Mouse (Mus musculus): Measurements from ENCODE around the gene Tm9sf2. TPM values are rescaled to one million over a fixed set of nuclear protein-coding genes. Genes with fewer than 3 reads are reported as not detected.
A peak's percentile ranks its signal among the peaks of the same experiment; 100 is the strongest.

Gene Tm9sf2
- polyA plus RNA-seq, 1 experiment from 2014 or later = 120 TPM

- whole genome bisulfite sequencing = 89% methylated on average over 11 of the region's 11 CpGs
- Histone ChIP-seq H3K27ac (no peak overlapping the region), H3K4me3 (replicated peaks) (no peak overlapping the region), H3K4me1 (peaks cover 10% of the 10 kb centered on the region), H3K9ac (no peak overlapping the region), H3K9me3 (no peaks in the 10 kb centered on the region), H3K36me3 (replicated peaks) (no peaks in the 10 kb centered on the region), H3K4me2 (no peak overlapping the region), H3K27me3 (peaks cover 12% of the 10 kb centered on the region)
- ATAC-seq (ENCODE audit: low FRiP score) = no peak
These were observed 77.1 kb downstream of the Tm9sf2 start for GRCm38 (mm10) chr14:122183974-122184373.

GRCm38 (mm10) chr14:122188250-122188649, 81.4 kb downstream of the Tm9sf2 start:
- no peak overlapping the region for H3K4me3 ChIP-seq (replicated peaks)
- WGBS = 94% methylated on average over 5 of the region's 5 CpGs
- no peak for ATAC-seq (ENCODE audit: low FRiP score)
- no peaks in the 10 kb centered on the region for H3K36me3 ChIP-seq (replicated peaks)
- no peak overlapping the region for H3K27ac ChIP-seq
- H3K9ac ChIP-seq = no peak overlapping the region
- no peaks in the 10 kb centered on the region for H3K4me1 ChIP-seq
- H3K4me2 ChIP-seq = no peak overlapping the region
- H3K9me3 ChIP-seq = no peaks in the 10 kb centered on the region
- no peaks in the 10 kb centered on the region for H3K27me3 ChIP-seq

- no peak overlapping the region for H3K4me2 ChIP-seq
- H3K27me3 ChIP-seq = no peaks in the 10 kb centered on the region
- ATAC-seq (ENCODE audit: low FRiP score) = no peak
- H3K36me3 ChIP-seq (replicated peaks) = no peaks in the 10 kb centered on the region
- no peak overlapping the region for H3K9ac ChIP-seq
- H3K27ac ChIP-seq = no peak overlapping the region
- 80% methylated on average over 5 of the region's 5 CpGs for WGBS
- H3K4me1 ChIP-seq = no peaks in the 10 kb centered on the region
- H3K4me3 ChIP-seq (replicated peaks) = no peak overlapping the region
- no peaks in the 10 kb centered on the region for H3K9me3 ChIP-seq
These were observed 83.1 kb downstream of the Tm9sf2 start for GRCm38 (mm10) chr14:122189901-122190300.

GRCm38 (mm10) chr14:122190527-122190926, 83.7 kb downstream of the Tm9sf2 start:
- Histone ChIP-seq H3K4me2 (no peak overlapping the region), H3K27me3 (no peaks in the 10 kb centered on the region), H3K9ac (no peak overlapping the region), H3K4me1 (no peaks in the 10 kb centered on the region), H3K36me3 (replicated peaks) (no peaks in the 10 kb centered on the region), H3K27ac (no peak overlapping the region), H3K9me3 (no peaks in the 10 kb centered on the region), H3K4me3 (replicated peaks) (no peak overlapping the region)
- WGBS = 28% methylated on average over 2 of the region's 2 CpGs
- ATAC-seq (ENCODE audit: low FRiP score) = no peak

GRCm38 (mm10) chr14:122190941-122191510, 84.2 kb downstream of the Tm9sf2 start:
- H3K9me3 ChIP-seq = no peaks in the 10 kb centered on the region
- no peaks in the 10 kb centered on the region for H3K36me3 ChIP-seq (replicated peaks)
- 18% methylated on average over 7 of the region's 7 CpGs for WGBS

GRCm38 (mm10) chr14:122194630-122195029, 87.8 kb downstream of the Tm9sf2 start:
- whole genome bisulfite sequencing = 96% methylated on average over 8 of the region's 8 CpGs
- ATAC-seq (ENCODE audit: low FRiP score) = no peak

More at GRCm38 (mm10) chr14:122190941-122191510, 84.2 kb downstream of the Tm9sf2 start:
- Histone ChIP-seq H3K27ac (no peak overlapping the region), H3K4me2 (no peak overlapping the region), H3K4me3 (replicated peaks) (no peak overlapping the region), H3K27me3 (no peaks in the 10 kb centered on the region), H3K9ac (no peak overlapping the region), H3K4me1 (no peaks in the 10 kb centered on the region)
- ATAC-seq (ENCODE audit: low FRiP score) = peak; percentile 68; the same call in 1 of the 2 replicates

GRCm38 (mm10) chr14:122196851-122197250, 90.0 kb downstream of the Tm9sf2 start:
- H3K9me3 ChIP-seq = 0 out of 2 replicates have a peak, but pooled peaks cover 8% of the 10 kb centered on the region
- no peaks in the 10 kb centered on the region for H3K27me3 ChIP-seq
- H3K36me3 ChIP-seq (replicated peaks) = no peaks in the 10 kb centered on the region
- H3K4me2 ChIP-seq = no peak overlapping the region
- H3K4me1 ChIP-seq = no peaks in the 10 kb centered on the region
- H3K9ac ChIP-seq = no peak overlapping the region
- H3K4me3 ChIP-seq (replicated peaks) = no peak overlapping the region
- H3K27ac ChIP-seq = no peak overlapping the region
- no peak for ATAC-seq (ENCODE audit: low FRiP score)
- 88% methylated on average over 6 of the region's 6 CpGs for WGBS

More at GRCm38 (mm10) chr14:122194630-122195029, 87.8 kb downstream of the Tm9sf2 start:
- Histone ChIP-seq H3K9me3 (0 out of 2 replicates have a peak, but pooled peaks cover 7% of the 10 kb centered on the region), H3K9ac (no peak overlapping the region), H3K4me3 (replicated peaks) (no peak overlapping the region), H3K27ac (no peak overlapping the region), H3K4me2 (no peak overlapping the region), H3K27me3 (no peaks in the 10 kb centered on the region), H3K4me1 (no peaks in the 10 kb centered on the region), H3K36me3 (replicated peaks) (no peaks in the 10 kb centered on the region)

GRCm38 (mm10) chr14:122200247-122200885, 93.5 kb downstream of the Tm9sf2 start:
- Histone ChIP-seq H3K4me2 (no peak overlapping the region), H3K9me3 (0 out of 2 replicates have a peak, but pooled peaks cover 8% of the 10 kb centered on the region), H3K4me3 (replicated peaks) (no peak overlapping the region), H3K27me3 (no peaks in the 10 kb centered on the region), H3K36me3 (replicated peaks) (no peaks in the 10 kb centered on the region), H3K9ac (no peak overlapping the region), H3K27ac (no peak overlapping the region), H3K4me1 (no peaks in the 10 kb centered on the region)
- WGBS = 84% methylated on average over 14 of the region's 14 CpGs
- ATAC-seq (ENCODE audit: low FRiP score) = no peak

GRCm38 (mm10) chr14:122209177-122209576, 102.3 kb downstream of the Tm9sf2 start:
- H3K4me3 ChIP-seq (replicated peaks) = no peak overlapping the region
- 87% methylated on average over 5 of the region's 5 CpGs for WGBS
- H3K27me3 ChIP-seq = no peaks in the 10 kb centered on the region
- no peak overlapping the region for H3K4me2 ChIP-seq
- ATAC-seq (ENCODE audit: low FRiP score) = no peak
- no peaks in the 10 kb centered on the region for H3K36me3 ChIP-seq (replicated peaks)
- H3K9ac ChIP-seq = no peak overlapping the region
- no peaks in the 10 kb centered on the region for H3K9me3 ChIP-seq
- H3K27ac ChIP-seq = no peak overlapping the region
- no peaks in the 10 kb centered on the region for H3K4me1 ChIP-seq

Other genes starting within 250 kb of the Tm9sf2 start
- gene Ubac2, start 228.4 kb upstream of the Tm9sf2 start, polyA plus RNA-seq (2016; fragmentation: Nextera tagmentation; extraction: Ambion mirVana) = 67.0 and 67.4 TPM in 2 replicates
- 0.20 and 0.35 TPM in 2 replicates for gene Gpr18, start 191.3 kb upstream of the Tm9sf2 start, polyA plus RNA-seq (2016; fragmentation: Nextera tagmentation; extraction: Ambion mirVana)
- 1.4 and 1.8 TPM in 2 replicates for gene Gpr183, start 141.8 kb upstream of the Tm9sf2 start, polyA plus RNA-seq (2016; fragmentation: Nextera tagmentation; extraction: Ambion mirVana)
- gene Timm8a2, start 72.4 kb upstream of the Tm9sf2 start, polyA plus RNA-seq (2016; fragmentation: Nextera tagmentation; extraction: Ambion mirVana) = not detected in 2 replicates
- gene Clybl, start 74.7 kb downstream of the Tm9sf2 start, polyA plus RNA-seq (2016; fragmentation: Nextera tagmentation; extraction: Ambion mirVana) = 22.8 and 24.7 TPM in 2 replicates

All from forebrain, embryonic 12.5 days (tissue).